Mouse (Mus musculus): ENCODE measurements around the gene Zbtb8os.
A peak's percentile ranks its signal among the peaks of the same experiment; 100 is the strongest.
"Not testable (repeated sequence)": the region's sequence is repeated elsewhere in the genome, so short reads cannot be mapped to it uniquely, and the experiment has no call there.

The Zbtb8os gene

GRCm38 (mm10) chr4:129332846-129333245, 2.6 kb upstream of the Zbtb8os start:
- no peak for DNase-seq (ENCODE audit: low read depth, low spot score)

- DNase-seq (ENCODE audit: low read depth, low spot score) = peak; percentile 27
These were observed 749 bp upstream of the Zbtb8os start for GRCm38 (mm10) chr4:129334677-129335215.

DNA sequence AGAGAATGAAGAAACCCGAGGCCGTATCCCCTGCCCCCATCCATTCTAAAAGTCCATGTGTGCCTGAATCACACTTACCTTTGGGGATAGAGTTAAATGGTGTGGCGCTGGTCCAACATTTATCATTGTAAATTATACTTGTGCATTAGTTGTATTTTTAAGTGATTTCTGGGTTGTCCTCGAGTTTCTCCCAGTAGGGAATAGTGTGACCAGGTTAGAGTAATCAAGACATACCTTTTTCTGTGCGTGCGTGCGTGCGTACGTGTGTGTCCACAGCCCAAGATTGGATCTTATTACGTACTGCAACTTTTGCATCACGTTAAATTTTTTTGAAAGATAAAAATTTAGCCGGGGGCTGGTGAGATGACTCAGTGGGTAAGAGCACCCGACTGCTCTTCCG, 796 bp downstream of the Zbtb8os start:
- DNase-seq (ENCODE audit: low read depth, low spot score) = no peak

DNA sequence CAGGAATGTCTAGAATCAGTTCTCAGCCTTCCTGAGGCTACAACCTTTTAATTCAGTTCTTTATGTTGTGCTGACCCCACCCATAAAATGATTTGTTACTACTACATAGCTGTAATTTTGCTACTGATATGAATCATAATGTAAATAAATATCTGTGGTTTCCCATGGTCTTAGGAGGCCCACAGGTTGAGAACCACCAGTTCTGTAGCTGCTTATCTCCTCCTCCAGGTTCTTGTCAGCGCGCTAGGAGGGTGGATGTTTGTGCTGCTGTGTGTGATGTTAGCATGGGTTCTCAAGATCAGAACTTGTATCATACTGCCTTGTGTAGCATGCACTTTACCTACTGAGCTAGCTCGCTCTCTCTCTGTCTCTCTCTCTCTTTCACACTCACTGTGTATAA, 4.2 kb downstream of the Zbtb8os start:
- no peak for DNase-seq (ENCODE audit: low read depth, low spot score)

DNA sequence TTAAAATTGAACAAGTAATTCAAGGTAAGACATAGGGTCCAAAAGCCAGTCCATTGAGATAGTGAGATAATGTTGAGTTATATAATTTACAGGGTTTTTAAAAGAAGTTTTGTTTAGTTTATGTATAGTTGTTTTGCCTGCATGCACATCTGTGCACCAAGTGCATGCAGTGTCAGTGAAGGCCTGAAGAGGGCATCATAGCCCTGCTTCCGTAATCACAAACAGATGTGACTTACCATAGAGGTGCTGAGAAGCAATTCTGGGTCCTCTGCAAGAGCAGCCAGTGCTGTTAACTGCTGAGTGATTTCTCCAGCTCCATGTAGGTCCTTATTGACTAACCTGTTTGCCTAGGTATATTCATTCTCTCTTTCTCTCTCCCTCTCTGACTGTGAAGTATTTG, 6.4 kb downstream of the Zbtb8os start:
- peak; percentile 11 for DNase-seq (ENCODE audit: low read depth, low spot score)

DNA sequence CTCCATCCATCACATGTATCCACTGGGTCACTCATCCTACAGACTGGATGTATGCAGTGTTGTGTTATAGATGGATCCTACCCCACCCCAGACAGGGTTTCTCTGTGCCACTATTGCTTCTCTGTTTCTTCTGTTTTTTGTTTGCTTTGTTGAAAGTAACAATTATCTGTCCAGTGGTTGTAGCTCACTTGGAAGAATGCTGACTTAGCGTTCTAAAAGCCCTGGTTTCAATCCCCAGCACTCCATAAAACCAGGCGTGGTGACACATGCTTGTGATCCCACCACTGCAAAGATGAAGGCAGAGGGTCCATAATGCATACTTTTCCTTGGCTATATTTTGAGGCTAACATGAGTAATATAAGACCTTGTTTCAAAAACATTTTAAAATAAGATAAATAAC, 7.2 kb downstream of the Zbtb8os start:
- no peak for DNase-seq (ENCODE audit: low read depth, low spot score)

GRCm38 (mm10) chr4:129346481-129347154, 11.1 kb downstream of the Zbtb8os start:
- no peak for DNase-seq (ENCODE audit: low read depth, low spot score)

GRCm38 (mm10) chr4:129350644-129351043, 15.1 kb downstream of the Zbtb8os start:
- peak; percentile 88 for DNase-seq (ENCODE audit: low read depth, low spot score)

DNA sequence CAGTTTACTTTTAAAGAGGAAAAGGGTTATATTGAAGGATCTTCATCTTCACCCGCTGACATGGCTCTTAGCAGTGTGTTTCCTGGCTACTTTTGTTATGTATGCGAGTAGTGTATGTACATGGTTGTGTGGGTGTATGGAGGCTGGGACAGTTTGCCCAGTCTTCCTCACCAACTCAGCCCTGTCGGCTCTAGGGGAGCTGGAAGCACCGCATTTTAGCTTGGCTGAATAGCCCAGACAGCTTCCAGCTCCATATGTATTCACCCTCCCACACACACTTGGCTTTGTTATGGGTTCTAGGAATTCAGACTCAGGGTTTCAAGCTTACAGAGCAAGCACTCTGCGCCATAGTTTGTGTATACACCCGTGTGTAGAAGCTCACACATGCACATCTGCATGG, 15.6 kb downstream of the Zbtb8os start:
- no peak for DNase-seq (ENCODE audit: low read depth, low spot score)

GRCm38 (mm10) chr4:129353176-129353575, 17.7 kb downstream of the Zbtb8os start:
- DNase-seq (ENCODE audit: low read depth, low spot score) = no peak

DNA sequence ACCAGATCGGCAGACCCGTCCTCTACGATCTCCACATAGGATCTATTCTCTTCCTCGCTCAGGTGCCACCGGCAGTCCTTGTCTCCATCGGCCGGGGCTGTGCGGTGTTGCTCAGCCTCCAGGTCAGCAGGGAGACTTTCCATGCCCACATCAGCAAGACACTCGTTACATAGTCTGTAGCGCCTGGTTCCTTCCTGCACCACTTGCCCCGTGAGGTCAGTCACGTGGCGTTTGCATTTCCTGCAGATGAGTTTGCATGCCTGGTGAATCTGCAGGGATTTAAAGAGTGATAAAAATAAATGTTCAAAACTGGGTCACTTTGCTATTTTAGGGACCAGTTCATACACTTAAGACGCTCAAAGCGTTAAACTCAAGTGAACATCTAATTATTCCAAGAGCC, 18.7 kb downstream of the Zbtb8os start:
- no peak for DNase-seq (ENCODE audit: low read depth, low spot score)

GRCm38 (mm10) chr4:129357613-129358163, 22.2 kb downstream of the Zbtb8os start:
- no peak for DNase-seq (ENCODE audit: low read depth, low spot score)

- DNase-seq (ENCODE audit: low read depth, low spot score) = not testable (repeated sequence)
These were observed 26.7 kb downstream of the Zbtb8os start for GRCm38 (mm10) chr4:129362238-129362637.

DNA sequence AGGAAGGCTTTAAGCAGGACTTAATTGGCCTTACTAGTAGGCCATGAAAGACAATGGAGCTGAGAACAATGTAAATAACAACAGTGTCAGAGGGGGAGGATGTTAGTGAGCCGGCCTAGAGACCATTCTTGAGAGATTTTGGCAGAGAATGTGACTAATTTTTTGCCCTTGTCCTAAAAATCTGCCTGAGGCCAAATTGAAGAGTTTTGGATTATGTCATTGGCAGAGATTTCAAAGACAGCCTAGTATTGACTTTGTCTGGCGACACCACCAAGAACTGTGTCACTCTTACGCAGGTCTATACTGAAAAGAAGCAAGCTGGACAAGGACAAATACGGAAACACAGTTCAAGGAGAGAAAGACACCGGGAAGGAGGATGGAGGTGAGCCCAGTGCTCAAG, 27.3 kb downstream of the Zbtb8os start:
- no peak for DNase-seq (ENCODE audit: low read depth, low spot score)

DNA sequence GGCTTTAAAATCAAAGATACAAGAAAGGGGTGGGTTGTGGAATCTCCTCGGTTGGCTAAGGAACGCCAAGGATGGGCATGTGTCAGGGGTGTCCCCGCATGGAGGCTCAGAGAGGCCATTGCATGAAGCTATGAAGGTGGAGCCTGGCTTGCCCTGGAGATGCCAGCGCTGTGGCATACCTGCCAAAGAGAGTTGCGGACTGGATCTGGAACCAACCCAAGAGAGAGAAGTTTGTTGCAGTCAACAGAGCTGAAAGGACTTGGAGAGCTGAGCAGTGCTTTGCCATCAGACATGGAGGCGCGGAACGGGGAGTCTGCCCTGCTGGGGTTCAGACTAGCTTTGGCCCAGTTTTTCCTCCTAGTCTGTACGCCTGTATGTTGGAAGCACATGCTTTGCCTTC, 28.0 kb downstream of the Zbtb8os start:
- DNase-seq (ENCODE audit: low read depth, low spot score) = no peak

DNA sequence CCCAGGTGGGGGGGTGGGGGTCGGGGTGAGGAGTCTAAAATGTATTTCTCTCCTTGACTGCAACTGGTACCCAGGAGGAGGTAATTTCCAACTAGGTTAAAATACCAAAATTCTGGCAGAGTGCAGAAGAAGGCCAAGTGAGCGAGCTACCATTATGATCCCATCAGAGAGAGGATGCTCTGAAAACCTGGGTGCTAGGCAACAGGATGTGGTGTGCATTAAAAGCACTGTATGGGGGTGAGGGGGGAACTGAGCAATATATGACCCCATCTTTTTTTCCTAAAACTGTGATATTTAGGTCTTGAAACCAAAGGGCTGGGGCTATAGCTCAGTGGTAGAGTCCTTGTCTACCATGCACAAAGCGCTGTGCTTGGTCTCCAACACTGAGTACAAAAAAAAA, 28.9 kb downstream of the Zbtb8os start:
- DNase-seq (ENCODE audit: low read depth, low spot score) = no peak

DNA sequence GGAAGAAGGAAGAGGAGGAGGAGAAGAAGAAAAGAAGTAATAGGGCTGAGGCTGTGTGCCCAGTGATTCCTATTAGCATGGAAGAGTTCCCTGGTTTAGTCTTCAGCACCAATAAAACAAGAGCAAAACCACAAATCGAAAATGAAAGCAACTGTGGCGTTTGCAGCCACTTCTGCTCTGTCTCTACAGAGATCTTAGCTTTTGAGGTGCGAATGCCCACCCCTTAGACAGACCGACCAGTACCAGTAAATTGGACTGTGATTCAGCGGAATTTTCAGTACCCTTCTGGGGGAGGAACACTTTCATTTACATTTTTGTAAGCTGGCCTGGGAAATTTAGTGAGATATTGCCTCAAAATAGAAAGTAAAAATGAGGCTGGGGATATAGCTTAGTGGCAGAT, 29.7 kb downstream of the Zbtb8os start:
- no peak for DNase-seq (ENCODE audit: low read depth, low spot score)

- DNase-seq (ENCODE audit: low read depth, low spot score) = no peak
These were observed 35.9 kb downstream of the Zbtb8os start for GRCm38 (mm10) chr4:129371391-129371790.

DNA sequence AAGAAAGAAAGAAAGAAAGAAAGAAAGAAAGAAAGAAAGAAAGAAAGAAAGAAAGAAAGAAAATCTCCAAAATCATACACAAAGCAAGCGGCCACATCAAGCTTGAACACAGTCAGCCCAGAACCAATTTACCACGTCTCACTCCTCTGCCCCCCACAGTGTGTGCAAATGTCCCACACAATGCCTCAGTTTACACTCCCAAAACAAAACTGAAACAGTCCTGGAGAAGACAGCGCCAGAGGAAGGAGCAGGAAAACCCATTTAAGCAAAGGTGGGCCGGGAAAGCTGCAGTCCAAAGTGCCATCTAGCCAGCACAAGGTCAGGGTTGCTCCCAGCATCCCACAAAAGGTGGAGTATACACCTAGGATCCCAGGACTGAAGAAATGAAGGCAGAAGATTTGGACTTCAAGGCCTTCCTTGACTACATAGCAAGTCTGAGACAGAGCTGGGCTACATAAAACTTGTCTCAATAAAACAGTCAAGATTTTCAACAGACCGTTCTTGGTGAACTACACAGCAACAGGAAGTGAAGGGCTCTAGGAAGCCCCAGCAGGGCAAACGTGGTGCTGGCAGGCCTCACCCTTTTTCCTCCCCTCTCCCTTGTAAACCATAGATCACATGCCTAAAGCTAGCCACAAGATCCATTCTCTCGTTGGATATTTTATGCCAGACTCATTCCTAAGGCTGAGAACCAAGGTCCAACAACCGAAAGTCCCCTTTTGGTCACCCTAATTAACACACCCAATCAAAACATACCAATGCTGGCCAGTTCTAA, 37.9 kb downstream of the Zbtb8os start:
- DNase-seq (ENCODE audit: low read depth, low spot score) = no peak

DNA sequence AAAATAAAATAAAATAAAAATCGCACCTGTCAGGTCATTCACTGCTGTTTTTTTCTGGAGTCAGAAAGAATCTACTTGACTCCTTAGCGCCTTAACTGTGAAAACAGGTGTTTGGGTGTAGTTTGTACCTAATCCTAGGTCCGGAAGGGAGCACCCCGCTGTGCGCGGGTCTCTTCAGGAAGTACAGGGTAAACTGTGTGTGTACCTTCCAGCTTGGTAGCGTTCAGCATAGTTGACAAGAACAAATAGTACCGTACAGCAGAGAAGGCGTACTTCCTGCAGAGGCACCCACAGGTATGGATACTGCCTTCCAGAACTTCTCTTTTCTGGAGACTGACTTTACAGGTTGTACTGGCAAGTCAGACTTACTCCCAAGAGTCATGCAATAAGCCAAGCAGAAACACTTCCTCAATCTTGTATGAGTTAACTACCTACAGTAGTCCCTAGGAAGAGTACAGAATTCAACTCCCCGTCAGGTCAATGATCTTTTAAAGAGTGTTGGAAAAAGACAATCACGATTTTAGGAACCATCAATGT, 38.8 kb downstream of the Zbtb8os start:
- no peak for DNase-seq (ENCODE audit: low read depth, low spot score)

GRCm38 (mm10) chr4:129375000-129375399, 39.5 kb downstream of the Zbtb8os start:
- DNase-seq (ENCODE audit: low read depth, low spot score) = no peak

GRCm38 (mm10) chr4:129375821-129376220, 40.3 kb downstream of the Zbtb8os start:
- DNase-seq (ENCODE audit: low read depth, low spot score) = no peak
